23 mouse cellular contexts compared by ENCODE assay signal in genomic region chr10:121293829-121294228, GRCm38 (mm10). TPM values are rescaled to one million over a fixed set of nuclear protein-coding genes. Genes with fewer than 3 reads are reported as not detected.
A peak's percentile ranks its signal among the peaks of the same experiment; 100 is the strongest.
DNase-seq lines count a peak whose midpoint lies in the region; ATAC-seq and TF ChIP-seq lines count a peak whose summit lies in the region.
"Had no signal": no experiment of that assay in that cellular context is flagged by ENCODE, and none has a peak within 500 bp of the region (broad histone marks: within the 10 kb centered on the region; RNA-seq: fewer than 3 reads in every experiment).

No protein-coding gene starts in this region.

- no peak for TF ChIP-seq POLR2A in lung, adult 2 months (IDR thresholded peaks at IDR 0.05; ENCODE audit: borderline replicate concordance, extremely low read depth, low read depth, low read length)

- no peak overlapping the region for H3K9ac ChIP-seq in limb, embryonic 13.5 days
- H3K9ac ChIP-seq: forebrain, embryonic 13.5 days; hindbrain, embryonic 15.5 days; liver, postnatal 0 days; midbrain, embryonic 12.5 days had no signal

- 0 out of 2 replicates have a peak overlapping the region, but pooled peaks have one; percentile 14 for H3K4me2 ChIP-seq in limb, embryonic 13.5 days (replicated peaks)
- H3K4me2 ChIP-seq: forebrain, embryonic 13.5 days; hindbrain, embryonic 15.5 days; liver, embryonic 11.5 days; midbrain, embryonic 12.5 days had no signal

- H3K27me3 ChIP-seq in limb, embryonic 13.5 days, result no peaks in the 10 kb centered on the region
- H3K27me3 ChIP-seq: hindbrain, embryonic 15.5 days had no signal

- peak; percentile 35 for DNase-seq in heart, adult 11 months
- no peak for DNase-seq in heart, postnatal 4 days
- DNase-seq in lung, adult 2 months, result no peak
- DNase-seq in frontal cortex, postnatal 14 days (ENCODE audit: low spot score in 2 of 2), result no peak
- no peak for DNase-seq in gastrocnemius, adult 2 months
- DNase-seq: adrenal gland, adult 8-10 months; cerebellum, adult 11-12 months; cerebellum, postnatal 25 days; gastrocnemius, postnatal 10 days; heart, adult 2 months; kidney, postnatal 14 days; layer of hippocampus, postnatal 36 days; liver, postnatal 0 days; thymus, postnatal 14 days had no signal

- no peak for TF ChIP-seq CTCF in lung, adult 2 months (IDR thresholded peaks at IDR 0.05; ENCODE audit: insufficient read depth, low read length)
- TF ChIP-seq CTCF in gastrocnemius, adult 2 months (IDR thresholded peaks at IDR 0.05), result no peak

- no peak overlapping the region for H3K4me3 ChIP-seq in limb, embryonic 13.5 days
- no peak overlapping the region for H3K4me3 ChIP-seq in lung, adult 2 months (replicated peaks; ENCODE audit: extremely low read depth, low read depth, low read length)
- H3K4me3 ChIP-seq in gastrocnemius, adult 2 months, result no peak overlapping the region
- H3K4me3 ChIP-seq: forebrain, embryonic 13.5 days; heart, adult 2 months; hindbrain, embryonic 15.5 days; layer of hippocampus, adult 2 months; midbrain, embryonic 12.5 days had no signal

- no peak overlapping the region for H3K27ac ChIP-seq in limb, embryonic 13.5 days
- no peak overlapping the region for H3K27ac ChIP-seq in gastrocnemius, adult 2 months
- H3K27ac ChIP-seq: forebrain, embryonic 13.5 days; heart, adult 2 months; hindbrain, embryonic 15.5 days; layer of hippocampus, adult 2 months; midbrain, embryonic 12.5 days had no signal

- no peaks in the 10 kb centered on the region for H3K9me3 ChIP-seq in limb, embryonic 13.5 days
- H3K9me3 ChIP-seq: forebrain, embryonic 13.5 days; hindbrain, embryonic 15.5 days; midbrain, embryonic 12.5 days had no signal

- intact Hi-C loops in gastrocnemius, adult 2 months (cut with DNase I), result no loop called here

- peak; percentile 77 for ATAC-seq in CD4-positive, CD25-positive, alpha-beta regulatory T cell, adult 4 months
- peak; percentile 76 for ATAC-seq in activated CD4-positive, CD25-positive, alpha-beta regulatory T cell, adult 4 months
- no peak for ATAC-seq in limb, embryonic 13.5 days (ENCODE audit: low FRiP score, low read depth)
- ATAC-seq: forebrain, embryonic 13.5 days; intestine, embryonic 16.5 days; liver, postnatal 0 days had no signal

- no peaks in the 10 kb centered on the region for H3K36me3 ChIP-seq in limb, embryonic 13.5 days

- 67% methylated on average over 8 of the region's 8 CpGs for WGBS in limb, embryonic 13.5 days
- 59% methylated on average over 8 of the region's 8 CpGs for WGBS in lung, adult 2 months

- H3K4me1 ChIP-seq in limb, embryonic 13.5 days, result peaks cover 11% of the 10 kb centered on the region
- H3K4me1 ChIP-seq in lung, adult 2 months (ENCODE audit: control insufficient read depth, insufficient read depth, low read length), result no peaks in the 10 kb centered on the region; the same call in 1 of the 2 replicates

RNA-seq across cellular contexts. Expression of gene Tbc1d30, which starts 57.2 kb away (rescaled TPM):
- total RNA-seq in heart, postnatal 4 days (2021), result 1 to 10 TPM; 3.7 to 4.9 TPM
- polyA plus RNA-seq in CD4-positive, CD25-positive, alpha-beta regulatory T cell, adult 4 months (2017; shearing (Covaris generic)), result 1 to 10 TPM; 3.1 to 3.4 TPM
- polyA plus RNA-seq in activated CD4-positive, CD25-positive, alpha-beta regulatory T cell, adult 4 months (2017; shearing (Covaris generic)), result 1 to 10 TPM; 5.0 to 5.7 TPM
- 0.64 and 1.0 TPM in 2 replicates for polyA plus RNA-seq in limb, embryonic 13.5 days (2015; fragmentation: Nextera tagmentation; extraction: Ambion mirVana)
- polyA plus RNA-seq in lung, adult 2 months (2012; rRNA removed), result 11.4 and 14.1 TPM in 2 replicates
- under 1 TPM; 0.20 to 0.36 TPM for total RNA-seq in gastrocnemius, adult 2 months (2021)
